Mouse (Mus musculus): ENCODE results near the gene Hist2h3b. TPM values are rescaled to one million over a fixed set of nuclear protein-coding genes. Genes with fewer than 3 reads are reported as not detected.

The Hist2h3b gene
- total and polyA plus RNA-seq, 3 experiments: 12.1 to 1,421 (median 39.4) TPM

GRCm38 (mm10) chr3:96300706-96301529, 32.5 kb downstream of the Hist2h3b start (continued):
- TF ChIP-seq TBP (conservative IDR thresholded peaks at IDR 0.05; ENCODE audit: low read depth, low read length) (0 out of 2 replicates have a peak, but pooled peaks have one; percentile 23), PAX5 (IDR thresholded peaks at IDR 0.05; ENCODE audit: low read length) (no peak), TCF12 (IDR thresholded peaks at IDR 0.05; ENCODE audit: low read depth, low read length) (no peak), MAX (IDR thresholded peaks at IDR 0.05; ENCODE audit: low read length) (peak; percentile 47; the same call in 1 of the 2 replicates), ZKSCAN1 (IDR thresholded peaks at IDR 0.05; ENCODE audit: borderline replicate concordance, low read depth, low read length) (no peak), RAD21 (IDR thresholded peaks at IDR 0.05; ENCODE audit: low read depth, low read length) (no peak), SMC3 (IDR thresholded peaks at IDR 0.05; ENCODE audit: low read depth, low read length) (no peak), IRF4 (IDR thresholded peaks at IDR 0.05; ENCODE audit: low read depth, low read length) (peak; percentile 87)

GRCm38 (mm10) chr3:96302076-96302475, 33.6 kb downstream of the Hist2h3b start:
- in situ Hi-C loops (cut with MboI; ENCODE audit: low pct_ligation_motif_present, low pct_unique_long_range_greater_than_20kb, low sequenced_read_pairs) (no loop called here), dilution Hi-C loops (cut with MboI; ENCODE audit: extremely low pct_ligation_motif_present, extremely low pct_unique_long_range_greater_than_20kb, low sequenced_read_pairs) (no loop called here)
- H3K4me3 ChIP-seq (replicated peaks in 1 of 3; ENCODE audit: low read depth in 2 of 3, low read length in 2 of 3, poor library complexity in 1 of 3): no peak overlapping the region
- peaks cover 22% of the 10 kb centered on the region for H3K27me3 ChIP-seq (replicated peaks)
- no peak overlapping the region for H3K4me2 ChIP-seq (ENCODE audit: insufficient read depth, low read depth, poor library complexity, severe bottlenecking)
- H3K27ac ChIP-seq (ENCODE audit: insufficient read depth, low read depth): no peak overlapping the region
- TF ChIP-seq SIN3A (IDR thresholded peaks at IDR 0.05; ENCODE audit: low read length): no peak
- no peak for TF ChIP-seq RCOR1 (conservative IDR thresholded peaks at IDR 0.05; ENCODE audit: low read depth, low read length)
- TF ChIP-seq GABPA (IDR thresholded peaks at IDR 0.05; ENCODE audit: insufficient replicate concordance, low read depth, low read length): no peak
- TF ChIP-seq POLR2AphosphoS2 (IDR thresholded peaks at IDR 0.05; ENCODE audit: low read depth, low read length): no peak
- no peak for TF ChIP-seq ZNF384 (IDR thresholded peaks at IDR 0.05; ENCODE audit: low read depth, low read length)
- no peak for TF ChIP-seq MAX (IDR thresholded peaks at IDR 0.05; ENCODE audit: low read length)
- TF ChIP-seq CHD1 (IDR thresholded peaks at IDR 0.05; ENCODE audit: low read depth, low read length): no peak
- no peak for TF ChIP-seq EP300 (IDR thresholded peaks at IDR 0.05; ENCODE audit: low read length)
- no peak for TF ChIP-seq HCFC1 (IDR thresholded peaks at IDR 0.05; ENCODE audit: low read depth, low read length)
- no peak for TF ChIP-seq RAD21 (IDR thresholded peaks at IDR 0.05; ENCODE audit: low read depth, low read length)
- no peak for TF ChIP-seq JUN (IDR thresholded peaks at IDR 0.05; ENCODE audit: insufficient read depth, low read depth, low read length)
- TF ChIP-seq USF2 (conservative IDR thresholded peaks at IDR 0.05; ENCODE audit: low read depth, low read length): no peak
- TF ChIP-seq IRF4 (IDR thresholded peaks at IDR 0.05; ENCODE audit: low read depth, low read length): no peak
- no peak for TF ChIP-seq MAZ (IDR thresholded peaks at IDR 0.05; ENCODE audit: low read depth, low read length)
- TF ChIP-seq CHD2 (IDR thresholded peaks at IDR 0.05; ENCODE audit: low read length): no peak
- TF ChIP-seq PAX5 (IDR thresholded peaks at IDR 0.05; ENCODE audit: low read length): no peak
- H3K79me2 ChIP-seq (replicated peaks; ENCODE audit: control insufficient read depth, extremely low read depth, insufficient read depth, poor library complexity, severe bottlenecking): no peaks in the 10 kb centered on the region
- no peaks in the 10 kb centered on the region for H3K36me3 ChIP-seq (replicated peaks in 1 of 2; ENCODE audit: control insufficient read depth in 1 of 2, insufficient read depth in 1 of 2, low read length in 1 of 2)
- peaks cover 10 to 15% of the 10 kb centered on the region in 2 experiments for H3K4me1 ChIP-seq (ENCODE audit: control insufficient read depth in 1 of 2, insufficient read depth in 2 of 2)
- no peak for DNase-seq (ENCODE audit: extremely low read depth)
- H3K9ac ChIP-seq (ENCODE audit: insufficient read depth, low read depth): no peak overlapping the region
- H3K9me3 ChIP-seq (replicated peaks; ENCODE audit: low read length): peaks cover 3% of the 10 kb centered on the region

Data from CH12.LX (cell line).